15 mouse cellular contexts compared by ENCODE assay signal in genomic region chr13:94877991-94878745, GRCm38 (mm10). TPM values are rescaled to one million over a fixed set of nuclear protein-coding genes. Genes with fewer than 3 reads are reported as not detected.
DNase-seq lines count a peak whose midpoint lies in the region; ATAC-seq and TF ChIP-seq lines count a peak whose summit lies in the region.
"Had no signal": no experiment of that assay in that cellular context is flagged by ENCODE, and none has a peak within 500 bp of the region (broad histone marks: within the 10 kb centered on the region; RNA-seq: fewer than 3 reads in every experiment).

No protein-coding gene starts in this region.

- no peak overlapping the region for H3K9ac ChIP-seq in lung, embryonic 14.5 days
- H3K9ac ChIP-seq in neural tube, embryonic 12.5 days = no peak overlapping the region
- H3K9ac ChIP-seq: lung, embryonic 15.5 days had no signal

- DNase-seq in cerebellum, postnatal 10 days = peak; percentile 17 to 54
- peak; percentile 90 for DNase-seq in lung, embryonic 14.5 days
- no peak for DNase-seq in lung, postnatal 25 days (ENCODE audit: low spot score)
- DNase-seq in c-Kit-positive CD71-negative TER-119-negative erythroid progenitor cells, embryonic 14.5 days (ENCODE audit: low read depth) = peak; percentile 50
- no peak for DNase-seq in left cerebral cortex, adult 11 months (ENCODE audit: low spot score)
- DNase-seq in spleen, adult 18-20 months = no peak
- DNase-seq: cerebellum, adult 9-10 months; gastrocnemius, postnatal 36 days; heart, postnatal 14 days; thymus, adult 2 months had no signal

- peaks cover 89% of the 10 kb centered on the region for H3K27me3 ChIP-seq in lung, embryonic 14.5 days (ENCODE audit: insufficient read depth, low read length)
- peaks cover 80% of the 10 kb centered on the region for H3K27me3 ChIP-seq in neural tube, embryonic 12.5 days (replicated peaks)

- no peaks in the 10 kb centered on the region for H3K9me3 ChIP-seq in lung, embryonic 14.5 days (ENCODE audit: low read depth, low read length)
- H3K9me3 ChIP-seq in neural tube, embryonic 12.5 days = no peaks in the 10 kb centered on the region
- H3K9me3 ChIP-seq: lung, embryonic 15.5 days had no signal

- H3K4me1 ChIP-seq in lung, embryonic 14.5 days (ENCODE audit: insufficient read depth) = 0 out of 2 replicates have a peak, but pooled peaks cover 3% of the 10 kb centered on the region
- peaks cover 18% of the 10 kb centered on the region for H3K4me1 ChIP-seq in neural tube, embryonic 12.5 days

- H3K4me3 ChIP-seq in lung, embryonic 14.5 days (ENCODE audit: low read depth, low read length) = no peak overlapping the region
- 0 out of 2 replicates have a peak overlapping the region, but pooled peaks have one; percentile 26 for H3K4me3 ChIP-seq in neural tube, embryonic 12.5 days
- H3K4me3 ChIP-seq: erythroblast, embryonic 14.5 days; lung, embryonic 15.5 days had no signal

- H3K36me3 ChIP-seq in lung, embryonic 14.5 days (ENCODE audit: insufficient read depth) = no peaks in the 10 kb centered on the region
- no peaks in the 10 kb centered on the region for H3K36me3 ChIP-seq in neural tube, embryonic 12.5 days
- H3K36me3 ChIP-seq: lung, embryonic 15.5 days had no signal

- WGBS in lung, embryonic 14.5 days = 13% methylated on average over 10 of the region's 10 CpGs
- 7% methylated on average over 10 of the region's 10 CpGs for WGBS in neural tube, embryonic 12.5 days

- H3K27ac ChIP-seq in lung, embryonic 14.5 days (ENCODE audit: low read depth) = no peak overlapping the region
- no peak overlapping the region for H3K27ac ChIP-seq in neural tube, embryonic 12.5 days
- H3K27ac ChIP-seq: lung, embryonic 15.5 days had no signal

- H3K4me2 ChIP-seq in lung, embryonic 14.5 days = no peak overlapping the region
- H3K4me2 ChIP-seq in neural tube, embryonic 12.5 days (replicated peaks) = no peak overlapping the region
- H3K4me2 ChIP-seq: lung, embryonic 15.5 days had no signal

- TF ChIP-seq CTCF in lung, embryonic 14.5 days (IDR thresholded peaks at IDR 0.05; ENCODE audit: low read depth) = no peak

- ATAC-seq in cerebellum, adult (ENCODE audit: insufficient number of reproducible peaks, low FRiP score, low TSS enrichment) = no peak
- ATAC-seq in lung, embryonic 14.5 days (ENCODE audit: insufficient read depth) = no peak
- no peak for ATAC-seq in neural tube, embryonic 12.5 days (ENCODE audit: low FRiP score, low read depth)

RNA-seq across cellular contexts. Expression of gene Otp, which starts 2.8 kb away (rescaled TPM):
- not detected in 2 replicates for polyA plus RNA-seq in lung, embryonic 14.5 days (2014; fragmentation: Nextera tagmentation; extraction: Ambion mirVana)
- 10.9 and 13.0 TPM in 2 replicates for polyA plus RNA-seq in neural tube, embryonic 12.5 days (2016; fragmentation: Nextera tagmentation; extraction: Ambion mirVana)
- polyA plus RNA-seq: erythroblast, embryonic 14.5 days; lung, embryonic 15.5 days; small intestine, adult 2 months; thymus, adult 2 months had no signal

Comparison
In these comparisons a context has a peak if more than half of its experiments do, and no peak if none do; other contexts are left out.
1. DNase-seq: peak in cerebellum, postnatal 10 days (2 of 2), lung, embryonic 14.5 days (single experiment) and c-Kit-positive CD71-negative TER-119-negative erythroid progenitor cells, embryonic 14.5 days (single experiment); none in lung, postnatal 25 days (single experiment), left cerebral cortex, adult 11 months (single experiment) and spleen, adult 18-20 months (0 of 2).
2. RNA of gene Otp, which starts 2.8 kb away (polyA plus RNA-seq): 10.9 to 13.0 TPM in neural tube, embryonic 12.5 days; not detected in lung, embryonic 14.5 days; every median in the first group is over 10 times any median in the second.